Mouse (Mus musculus) stomach, embryonic 15.5 days (tissue): ENCODE data around the gene Hist2h3b. TPM values are rescaled to one million over a fixed set of nuclear protein-coding genes. Genes with fewer than 3 reads are reported as not detected.
"Not testable (repeated sequence)": the region's sequence is repeated elsewhere in the genome, so short reads cannot be mapped to it uniquely, and the experiment has no call there.

Source experiments
- ATAC-seq: fragments of 200-750 bp; cut with Nextera tagmentation; 2 replicates; pipeline ENCODE4 v1.8.0; 2017; ENCODE audit warnings: low read depth, moderate number of reproducible peaks, moderate TSS enrichment; ENCODE audit not compliant: insufficient read depth, low FRiP score
- H3K27ac ChIP-seq: fragments of 300-500 bp; sonication (generic); 2 replicates; pipeline ENCODE4 v1.5.1; 2015; ENCODE audit warnings: mild to moderate bottlenecking, inconsistent platforms
- H3K27me3 ChIP-seq: fragments of 300-500 bp; sonication (generic); replicated peaks from 2 replicates; pipeline ENCODE4 v1.6.1; 2015; ENCODE audit warnings: inconsistent platforms
- H3K36me3 ChIP-seq: fragments of 300-500 bp; sonication (generic); 2 replicates; pipeline ENCODE4 v1.6.1; 2015; ENCODE audit warnings: inconsistent platforms
- H3K4me1 ChIP-seq: fragments of 300-500 bp; sonication (generic); 2 replicates; pipeline ENCODE4 v1.6.1; 2015; ENCODE audit warnings: inconsistent platforms
- H3K4me2 ChIP-seq: fragments of 300-500 bp; sonication (generic); 2 replicates; pipeline ENCODE4 v1.6.1; 2015; ENCODE audit warnings: mild to moderate bottlenecking, inconsistent platforms
- H3K4me3 ChIP-seq: fragments of 300-500 bp; sonication (generic); replicated peaks from 2 replicates; pipeline ENCODE4 v1.5.1; 2015; ENCODE audit warnings: inconsistent platforms
- H3K9ac ChIP-seq: fragments of 300-500 bp; sonication (generic); 2 replicates; pipeline ENCODE4 v1.6.1; 2015; ENCODE audit warnings: inconsistent platforms
- H3K9me3 ChIP-seq: fragments of 300-500 bp; sonication (generic); 2 replicates; pipeline ENCODE4 v1.6.1; 2016; ENCODE audit warnings: inconsistent platforms
- WGBS: fragments of 180-500 bp; shearing (Covaris S2); methylation state at CpG from one replicate; pipeline ENCODE4 v1.1.7; 2015; 5-methylcytosine and 5-hydroxymethylcytosine counted together
- polyA plus RNA-seq: library from polyadenylated mRNA; unstranded; fragments of >200 nt; fragmentation: Nextera tagmentation; extraction: Ambion mirVana; gene quantifications from 2 replicates; pipeline ENCODE4 v1.2.1, GENCODE M21; 2015

Hist2h3b gene
- polyA plus RNA-seq: 62.1 and 69.4 TPM in 2 replicates

GRCm38 (mm10) chr3:96268051-96268775, at the start of gene Hist2h3b:
Gene Hist2h3b, plus strand, starts transcription at chr3:96268654.
- Histone ChIP-seq H3K4me2 (peak within 1 kb of the TSS; percentile 65), H3K27me3 (no peaks in the 10 kb centered on the region), H3K9me3 (no peaks in the 10 kb centered on the region), H3K36me3 (no peaks in the 10 kb centered on the region), H3K27ac (peak within 1 kb of the TSS; percentile 98), H3K9ac (peak within 1 kb of the TSS; percentile 0; the same call in 1 of the 2 replicates), H3K4me3 (peak within 1 kb of the TSS; percentile 45), H3K4me1 (peaks cover 7% of the 10 kb centered on the region)
- peak; percentile 62 for ATAC-seq
- 13% methylated on average over 30 of the region's 30 CpGs for WGBS

- peak overlapping the region; percentile 74 for H3K4me2 ChIP-seq
- under 1% methylated on average over 12 of the region's 12 CpGs for WGBS
- H3K9me3 ChIP-seq: no peaks in the 10 kb centered on the region
- H3K9ac ChIP-seq: peak overlapping the region; percentile 58
- H3K36me3 ChIP-seq: no peaks in the 10 kb centered on the region
- peak overlapping the region; percentile 98 for H3K27ac ChIP-seq
- H3K27me3 ChIP-seq: no peaks in the 10 kb centered on the region
- H3K4me3 ChIP-seq: peak overlapping the region; percentile 64
- ATAC-seq: no peak
- peaks cover 6% of the 10 kb centered on the region; the same call in 1 of the 2 replicates for H3K4me1 ChIP-seq
Observed at GRCm38 (mm10) chr3:96219191-96219641, 49.2 kb upstream of the Hist2h3b start.

GRCm38 (mm10) chr3:96219661-96220130, 48.8 kb upstream of the Hist2h3b start, which contains the start of the genes Bola1 and Hist2h2ab:
Gene Bola1, minus strand, starts transcription at chr3:96219709.
Gene Hist2h2ab, plus strand, starts transcription at chr3:96219865.
- peak within 1 kb of the TSS; percentile 98 for H3K27ac ChIP-seq
- no peaks in the 10 kb centered on the region for H3K27me3 ChIP-seq
- ATAC-seq: peak; percentile 75
- H3K9ac ChIP-seq: peak within 1 kb of the TSS; percentile 85
- H3K4me2 ChIP-seq: peak within 1 kb of the TSS; percentile 74
- no peaks in the 10 kb centered on the region for H3K36me3 ChIP-seq
- no peaks in the 10 kb centered on the region for H3K9me3 ChIP-seq
- under 1% methylated on average over 37 of the region's 37 CpGs for WGBS
- H3K4me1 ChIP-seq: peaks cover 6% of the 10 kb centered on the region; the same call in 1 of the 2 replicates
- H3K4me3 ChIP-seq: peak within 1 kb of the TSS; percentile 64

- not testable (repeated sequence) for H3K9me3 ChIP-seq, H3K4me1 ChIP-seq, H3K27me3 ChIP-seq, ATAC-seq, H3K36me3 ChIP-seq
- peak overlapping the region; percentile 74 for H3K4me2 ChIP-seq
- under 1% methylated on average over 28 of the region's 47 CpGs for WGBS
- peak overlapping the region; percentile 64 for H3K4me3 ChIP-seq
- H3K27ac ChIP-seq: peak overlapping the region; percentile 98
- peak overlapping the region; percentile 85 for H3K9ac ChIP-seq
Observed at GRCm38 (mm10) chr3:96220131-96220764, 48.2 kb upstream of the Hist2h3b start.

- Histone ChIP-seq H3K4me3 (peak within 1 kb of the TSS; percentile 64), H3K4me1 (peaks cover 6% of the 10 kb centered on the region; the same call in 1 of the 2 replicates), H3K9ac (peak within 1 kb of the TSS; percentile 85), H3K36me3 (no peaks in the 10 kb centered on the region), H3K27ac (peak within 1 kb of the TSS; percentile 98), H3K4me2 (peak within 1 kb of the TSS; percentile 74), H3K9me3 (no peaks in the 10 kb centered on the region), H3K27me3 (no peaks in the 10 kb centered on the region)
- WGBS: under 1% methylated on average over 43 of the region's 43 CpGs
- ATAC-seq: peak; percentile 94
Observed at GRCm38 (mm10) chr3:96220765-96221639, 47.5 kb upstream of the Hist2h3b start, which contains the start of the genes Hist2h2ac and Hist2h2be. Gene Hist2h2ac, minus strand, starts transcription at chr3:96220880. Gene Hist2h2be, plus strand, starts transcription at chr3:96221119.

- peak overlapping the region; percentile 46; the same call in 1 of the 2 replicates for H3K9ac ChIP-seq
- peak overlapping the region; percentile 98 for H3K27ac ChIP-seq
- peak overlapping the region; percentile 74 for H3K4me2 ChIP-seq
- H3K4me1 ChIP-seq: peaks cover 6% of the 10 kb centered on the region; the same call in 1 of the 2 replicates
- 26% methylated on average over 9 of the region's 9 CpGs for WGBS
- ATAC-seq: no peak
- peak overlapping the region; percentile 64 for H3K4me3 ChIP-seq
- no peaks in the 10 kb centered on the region for H3K36me3 ChIP-seq
- no peaks in the 10 kb centered on the region for H3K9me3 ChIP-seq
- no peaks in the 10 kb centered on the region for H3K27me3 ChIP-seq
Observed at GRCm38 (mm10) chr3:96221640-96222038, 46.8 kb upstream of the Hist2h3b start.

- Histone ChIP-seq H3K4me1 (peaks cover 6% of the 10 kb centered on the region; the same call in 1 of the 2 replicates), H3K36me3 (no peaks in the 10 kb centered on the region), H3K9ac (no peak overlapping the region)
Observed at GRCm38 (mm10) chr3:96222774-96223173, 45.7 kb upstream of the Hist2h3b start.

GRCm38 (mm10) chr3:96225421-96225820, 43.0 kb upstream of the Hist2h3b start:
- Histone ChIP-seq H3K9ac (no peak overlapping the region), H3K27me3 (no peaks in the 10 kb centered on the region), H3K27ac (no peak overlapping the region), H3K4me2 (no peak overlapping the region), H3K4me3 (no peak overlapping the region), H3K9me3 (no peaks in the 10 kb centered on the region), H3K36me3 (no peaks in the 10 kb centered on the region), H3K4me1 (no peaks in the 10 kb centered on the region)
- WGBS: 52% methylated on average over 2 of the region's 2 CpGs
- no peak for ATAC-seq

More at GRCm38 (mm10) chr3:96222774-96223173, 45.7 kb upstream of the Hist2h3b start:
- no peak for ATAC-seq
- Histone ChIP-seq H3K4me2 (peak overlapping the region; percentile 74), H3K9me3 (no peaks in the 10 kb centered on the region), H3K4me3 (no peak overlapping the region), H3K27me3 (no peaks in the 10 kb centered on the region), H3K27ac (no peak overlapping the region)
- 87% methylated on average over 4 of the region's 4 CpGs for WGBS

GRCm38 (mm10) chr3:96226695-96227648, 41.5 kb upstream of the Hist2h3b start:
- Histone ChIP-seq H3K27me3 (no peaks in the 10 kb centered on the region), H3K4me2 (no peak overlapping the region), H3K36me3 (no peaks in the 10 kb centered on the region), H3K9ac (no peak overlapping the region), H3K4me1 (no peaks in the 10 kb centered on the region), H3K4me3 (no peak overlapping the region), H3K27ac (no peak overlapping the region), H3K9me3 (no peaks in the 10 kb centered on the region)
- ATAC-seq: no peak; the same call in 1 of the 2 replicates
- WGBS: 52% methylated on average over 8 of the region's 8 CpGs

- H3K27me3 ChIP-seq: no peaks in the 10 kb centered on the region
- H3K27ac ChIP-seq: no peak overlapping the region
- no peak overlapping the region for H3K4me3 ChIP-seq
- H3K36me3 ChIP-seq: no peaks in the 10 kb centered on the region
- WGBS: 62% methylated on average over 2 of the region's 2 CpGs
- no peaks in the 10 kb centered on the region for H3K4me1 ChIP-seq
- H3K9me3 ChIP-seq: no peaks in the 10 kb centered on the region
- no peak overlapping the region for H3K9ac ChIP-seq
- H3K4me2 ChIP-seq: no peak overlapping the region
- no peak for ATAC-seq
Observed at GRCm38 (mm10) chr3:96228828-96229227, 39.6 kb upstream of the Hist2h3b start.
